ENCODE assay signal across 1 mouse cellular context in the genomic region with DNA sequence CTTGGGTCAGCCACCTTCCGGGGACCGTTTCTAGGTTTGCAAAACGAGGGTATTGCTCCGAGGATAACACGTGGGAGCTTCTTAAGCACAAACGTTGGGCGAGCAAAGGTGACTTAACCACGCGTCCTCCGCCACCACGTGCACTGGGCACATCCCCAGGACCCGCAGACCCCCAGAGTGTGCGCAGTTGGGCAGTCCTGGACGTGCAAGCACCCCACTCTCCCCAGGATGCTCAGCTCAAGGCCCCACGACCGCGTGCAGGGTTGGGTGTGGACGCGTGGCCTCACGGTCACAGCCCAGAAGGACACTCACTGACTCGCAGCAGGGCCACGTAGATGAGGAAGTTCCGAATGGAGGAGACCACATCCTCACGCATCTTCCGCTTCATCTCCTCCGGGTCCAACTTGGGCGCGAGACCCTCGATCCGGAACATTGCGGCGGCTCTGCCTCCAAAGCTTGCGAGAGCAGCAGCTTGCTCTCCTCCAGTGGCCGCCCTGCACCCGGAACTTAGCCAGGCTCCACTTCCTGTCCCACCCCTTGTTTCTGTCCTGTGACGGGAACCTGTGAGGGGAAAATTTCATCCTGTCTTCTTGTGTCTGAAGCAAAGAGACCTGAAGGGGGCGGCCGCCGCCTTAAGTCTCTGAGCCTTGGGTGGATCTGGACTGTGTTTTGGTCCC.
TF ChIP-seq lines count a peak whose summit lies in the region.

A gene (minus strand): TSS at position 514 of the 677 bp plus-strand sequence.

TF ChIP-seq in MEL, 35 proteins besides CTCF, POLR2A, EP300 and RAD21 (continued from another document):
- TF ChIP-seq POLR2AphosphoS5 (IDR thresholded peaks at IDR 0.05; ENCODE audit: borderline replicate concordance, low read depth, low read length) (no peak), CHD2 (IDR thresholded peaks at IDR 0.05; ENCODE audit: low read length) (no peak), SMC3 (IDR thresholded peaks at IDR 0.05; ENCODE audit: low read depth, low read length) (peak; percentile 66), KAT2A (conservative IDR thresholded peaks at IDR 0.05; ENCODE audit: low read depth, low read length) (peak; percentile 75; the same call in 1 of the 2 replicates), MYC (IDR thresholded peaks at IDR 0.05; ENCODE audit: low read depth, low read length) (peak; percentile 93), HCFC1 (IDR thresholded peaks at IDR 0.05; ENCODE audit: low read depth, low read length) (peak; percentile 94), JUND (IDR thresholded peaks at IDR 0.05; ENCODE audit: low read depth, low read length) (no peak), E2F4 (IDR thresholded peaks at IDR 0.05; ENCODE audit: borderline replicate concordance, low read depth, low read length) (no peak), ZNF384 (IDR thresholded peaks at IDR 0.05; ENCODE audit: low read depth, low read length) (no peak), SIN3A (IDR thresholded peaks at IDR 0.05; ENCODE audit: low read length) (peak; percentile 98), UBTF (IDR thresholded peaks at IDR 0.05; ENCODE audit: borderline replicate concordance, insufficient read depth, low read depth, low read length) (no peak), ZC3H11A (IDR thresholded peaks at IDR 0.05; ENCODE audit: low read depth, low read length) (peak; percentile 41), GABPA (IDR thresholded peaks at IDR 0.05; ENCODE audit: low read depth, low read length) (no peak)
